In the genomic region with DNA sequence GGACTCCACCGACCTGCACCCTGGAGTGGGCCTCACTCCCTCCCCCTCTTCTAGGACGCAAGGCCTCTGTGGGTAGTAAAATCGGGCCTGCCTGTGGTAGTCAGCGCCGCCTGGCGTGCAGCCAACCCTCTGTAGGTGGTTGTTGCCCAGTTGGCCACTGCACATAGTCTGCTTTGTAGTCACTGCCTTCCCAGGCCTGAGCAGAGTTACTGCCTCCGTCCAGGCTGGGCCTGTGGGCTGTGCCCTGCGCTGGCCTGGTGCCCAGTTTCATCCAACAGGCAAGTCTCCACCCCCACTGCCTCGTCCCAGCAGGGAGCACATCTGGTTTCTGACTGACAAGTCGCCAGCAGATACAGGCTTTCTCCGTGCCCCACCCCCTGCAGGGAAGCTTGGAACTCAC, we compare ENCODE assay signal across 8 mouse cellular contexts. TPM values are rescaled to one million over a fixed set of nuclear protein-coding genes. Genes with fewer than 3 reads are reported as not detected.
DNase-seq lines count a peak whose midpoint lies in the region; ATAC-seq and TF ChIP-seq lines count a peak whose summit lies in the region.

No protein-coding gene starts in this region.

- H3K27me3 ChIP-seq in hindbrain, embryonic 10.5 days (ENCODE audit: insufficient read depth, poor library complexity, severe bottlenecking) = no peaks in the 10 kb centered on the region
- no peaks in the 10 kb centered on the region for H3K27me3 ChIP-seq in hindbrain, embryonic 11.5 days (ENCODE audit: control insufficient read depth, insufficient read depth, low read length)
- H3K27me3 ChIP-seq in embryonic facial prominence, embryonic 14.5 days (replicated peaks; ENCODE audit: control insufficient read depth, insufficient read depth, low read length) = no peaks in the 10 kb centered on the region
- no peaks in the 10 kb centered on the region for H3K27me3 ChIP-seq in midbrain, postnatal 0 days (ENCODE audit: insufficient read depth, low read length)

- H3K27ac ChIP-seq in hindbrain, embryonic 10.5 days = peak overlapping the region; percentile 31; the same call in 1 of the 2 replicates
- H3K27ac ChIP-seq in hindbrain, embryonic 11.5 days (ENCODE audit: low read depth, low read length) = no peak overlapping the region
- peak overlapping the region; percentile 28; the same call in 1 of the 2 replicates for H3K27ac ChIP-seq in embryonic facial prominence, embryonic 14.5 days (replicated peaks; ENCODE audit: low read depth, low read length)
- no peak overlapping the region for H3K27ac ChIP-seq in midbrain, postnatal 0 days (ENCODE audit: low read depth, low read length)

- H3K9ac ChIP-seq in hindbrain, embryonic 11.5 days (ENCODE audit: low read depth, low read length) = no peak overlapping the region
- no peak overlapping the region for H3K9ac ChIP-seq in embryonic facial prominence, embryonic 14.5 days (ENCODE audit: low read depth, low read length)
- H3K9ac ChIP-seq in midbrain, postnatal 0 days (replicated peaks; ENCODE audit: low read length, poor library complexity, severe bottlenecking) = no peak overlapping the region

- peaks cover 11% of the 10 kb centered on the region for H3K4me1 ChIP-seq in hindbrain, embryonic 10.5 days (replicated peaks)
- H3K4me1 ChIP-seq in hindbrain, embryonic 11.5 days (replicated peaks; ENCODE audit: control insufficient read depth, insufficient read depth, low read length) = no peaks in the 10 kb centered on the region
- peaks cover 14% of the 10 kb centered on the region for H3K4me1 ChIP-seq in embryonic facial prominence, embryonic 14.5 days (ENCODE audit: control insufficient read depth, insufficient read depth, low read length)
- no peaks in the 10 kb centered on the region for H3K4me1 ChIP-seq in midbrain, postnatal 0 days (ENCODE audit: insufficient read depth, low read length)

- H3K9me3 ChIP-seq in hindbrain, embryonic 10.5 days = no peaks in the 10 kb centered on the region
- no peaks in the 10 kb centered on the region for H3K9me3 ChIP-seq in hindbrain, embryonic 11.5 days (ENCODE audit: control insufficient read depth, low read length)
- H3K9me3 ChIP-seq in embryonic facial prominence, embryonic 14.5 days (ENCODE audit: control insufficient read depth, low read length) = no peaks in the 10 kb centered on the region
- no peaks in the 10 kb centered on the region for H3K9me3 ChIP-seq in midbrain, postnatal 0 days (ENCODE audit: low read length)

- peak; percentile 28 for DNase-seq in hindbrain, embryonic 10.5 days (ENCODE audit: low spot score)
- no peak for DNase-seq in hindbrain, embryonic 11.5 days (ENCODE audit: low spot score)
- peak; percentile 82 for DNase-seq in embryonic facial prominence, embryonic 14.5 days (ENCODE audit: low spot score)
- peak; percentile 58 for DNase-seq in heart, adult 8-10 months (ENCODE audit: low spot score)
- peak; percentile 88 for DNase-seq in kidney, adult 9 months
- peak; percentile 87 for DNase-seq in left cerebral cortex, postnatal 4 days
- DNase-seq in midbrain, postnatal 0 days (ENCODE audit: low spot score) = peak; percentile 77
- peak; percentile 10 for DNase-seq in urinary bladder, postnatal 25 days (ENCODE audit: low spot score)

- no peak overlapping the region for H3K4me2 ChIP-seq in hindbrain, embryonic 11.5 days (replicated peaks; ENCODE audit: low read depth, low read length)
- H3K4me2 ChIP-seq in embryonic facial prominence, embryonic 14.5 days (ENCODE audit: low read depth, low read length) = no peak overlapping the region
- no peak overlapping the region for H3K4me2 ChIP-seq in midbrain, postnatal 0 days (ENCODE audit: low read depth, low read length, poor library complexity, severe bottlenecking)

- peaks cover 83% of the 10 kb centered on the region for H3K36me3 ChIP-seq in hindbrain, embryonic 10.5 days
- peaks cover 2% of the 10 kb centered on the region; the same call in 1 of the 2 replicates for H3K36me3 ChIP-seq in hindbrain, embryonic 11.5 days (ENCODE audit: control insufficient read depth, insufficient read depth, low read length)
- H3K36me3 ChIP-seq in embryonic facial prominence, embryonic 14.5 days (ENCODE audit: control insufficient read depth, insufficient read depth, low read length) = peaks cover 61% of the 10 kb centered on the region
- H3K36me3 ChIP-seq in midbrain, postnatal 0 days (ENCODE audit: insufficient read depth, low read length) = peaks cover 6% of the 10 kb centered on the region; the same call in 1 of the 2 replicates

- H3K4me3 ChIP-seq in hindbrain, embryonic 10.5 days = no peak overlapping the region
- no peak overlapping the region for H3K4me3 ChIP-seq in hindbrain, embryonic 11.5 days (ENCODE audit: low read depth, low read length)
- no peak overlapping the region for H3K4me3 ChIP-seq in embryonic facial prominence, embryonic 14.5 days (ENCODE audit: low read depth, low read length)
- no peak overlapping the region for H3K4me3 ChIP-seq in midbrain, postnatal 0 days (ENCODE audit: low read depth, low read length)

- 52% methylated on average over 11 of the region's 11 CpGs for WGBS in hindbrain, embryonic 10.5 days
- 48% methylated on average over 11 of the region's 11 CpGs for WGBS in hindbrain, embryonic 11.5 days
- WGBS in embryonic facial prominence, embryonic 14.5 days = 24% methylated on average over 8 of the region's 11 CpGs
- WGBS in midbrain, postnatal 0 days = 43% methylated on average over 11 of the region's 11 CpGs

- intact Hi-C loops in left cerebral cortex, postnatal 4 days (cut with DNase I) = no loop called here

- no peak for ATAC-seq in hindbrain, embryonic 11.5 days (ENCODE audit: low FRiP score)
- peak; percentile 42; the same call in 1 of the 2 replicates for ATAC-seq in embryonic facial prominence, embryonic 14.5 days (ENCODE audit: low read depth)
- ATAC-seq in midbrain, postnatal 0 days (ENCODE audit: low FRiP score) = peak; percentile 51

- TF ChIP-seq CTCF in midbrain, postnatal 0 days (IDR thresholded peaks at IDR 0.05) = no peak

RNA-seq across cellular contexts. Expression of gene Nat10, which starts 54.8 kb away (rescaled TPM):
- polyA plus RNA-seq in hindbrain, embryonic 10.5 days (2016; fragmentation: Nextera tagmentation; extraction: Ambion mirVana) = 26.3 and 30.9 TPM in 2 replicates
- 21.5 and 22.7 TPM in 2 replicates for polyA plus RNA-seq in hindbrain, embryonic 11.5 days (2014; fragmentation: Nextera tagmentation; extraction: Ambion mirVana)
- polyA plus RNA-seq in embryonic facial prominence, embryonic 14.5 days (2014; fragmentation: Nextera tagmentation; extraction: Ambion mirVana) = 21.9 and 22.5 TPM in 2 replicates
- total RNA-seq in heart, adult 8-10 months (2022) = 10 to 100 TPM; 12.7 to 19.0 (median 16.5) TPM
- total RNA-seq in left cerebral cortex, postnatal 4 days (2021) = 10 to 100 TPM; 38.5 to 43.1 TPM
- 37.0 and 40.4 TPM in 2 replicates for total RNA-seq in midbrain, postnatal 0 days (2014; rRNA removed)
- 12.7 and 15.9 TPM in 2 replicates for polyA plus RNA-seq in midbrain, postnatal 0 days (2015; fragmentation: Nextera tagmentation; extraction: Ambion mirVana)

Comparison
In these comparisons a context has a peak if more than half of its experiments do, and no peak if none do; other contexts are left out.
1. H3K27ac ChIP-seq: peak in hindbrain, embryonic 10.5 days (single experiment) and embryonic facial prominence, embryonic 14.5 days (single experiment); none in hindbrain, embryonic 11.5 days (single experiment) and midbrain, postnatal 0 days (single experiment).